Mouse (Mus musculus): ENCODE results near the gene Pla2g4c. TPM values are rescaled to one million over a fixed set of nuclear protein-coding genes. Genes with fewer than 3 reads are reported as not detected.
"Not testable (repeated sequence)": the region's sequence is repeated elsewhere in the genome, so short reads cannot be mapped to it uniquely, and the experiment has no call there.

Pla2g4c gene
- 1.1 and 1.7 TPM in 2 replicates for polyA plus RNA-seq (2015; fragmentation: Nextera tagmentation; extraction: Ambion mirVana)

- no peaks in the 10 kb centered on the region for H3K36me3 ChIP-seq (ENCODE audit: control insufficient read depth, insufficient read depth, low read length)
- WGBS: 69% methylated on average over 2 of the region's 2 CpGs
- H3K9me3 ChIP-seq (replicated peaks; ENCODE audit: control insufficient read depth, low read length): no peaks in the 10 kb centered on the region
- no peaks in the 10 kb centered on the region for H3K4me1 ChIP-seq (ENCODE audit: control insufficient read depth, insufficient read depth, low read length)
- no peak for ATAC-seq (ENCODE audit: insufficient read depth, low FRiP score)
- no peak within 1 kb of the TSS for H3K4me3 ChIP-seq (replicated peaks; ENCODE audit: low read length)
- no peak within 1 kb of the TSS for H3K4me2 ChIP-seq (ENCODE audit: low read depth, low read length)
- H3K9ac ChIP-seq (ENCODE audit: low read length): no peak within 1 kb of the TSS
- no peak within 1 kb of the TSS for H3K27ac ChIP-seq (ENCODE audit: low read length)
- H3K27me3 ChIP-seq (ENCODE audit: control insufficient read depth, insufficient read depth, low read length): no peaks in the 10 kb centered on the region
Observed at GRCm38 (mm10) chr7:13324316-13324715, at the start of gene Pla2g4c. Gene Pla2g4c (plus strand): TSS chr7:13324655.

DNA sequence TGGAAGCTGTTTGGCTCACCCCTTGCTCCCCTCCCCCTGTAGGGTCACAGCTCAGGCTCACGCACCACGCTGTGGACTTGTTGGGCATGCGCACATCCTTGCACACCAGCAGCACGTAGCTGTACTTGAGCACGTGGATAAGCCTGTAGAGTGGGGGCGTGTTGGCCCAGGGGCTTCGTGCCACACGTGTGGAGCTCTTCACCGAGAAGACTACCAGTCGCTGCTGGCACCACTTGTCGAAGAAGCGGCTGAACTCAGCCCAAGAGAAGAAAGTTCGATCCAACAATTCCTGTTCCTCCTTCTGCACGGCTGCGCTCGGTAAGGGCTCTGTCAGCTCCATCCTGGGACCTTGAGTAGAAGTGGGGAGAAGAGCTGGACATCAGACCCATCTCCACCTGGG, 47.4 kb upstream of the Pla2g4c start, which contains the start of gene Lig1:
Lig1 (plus strand) TSS at position 203 of the 400 bp plus-strand sequence.
- H3K27ac ChIP-seq (ENCODE audit: low read length): peak within 1 kb of the TSS; percentile 60; the same call in 1 of the 2 replicates
- no peak for ATAC-seq (ENCODE audit: insufficient read depth, low FRiP score)
- H3K36me3 ChIP-seq (ENCODE audit: control insufficient read depth, insufficient read depth, low read length): peaks cover 20% of the 10 kb centered on the region
- peak within 1 kb of the TSS; percentile 60 for H3K4me3 ChIP-seq (replicated peaks; ENCODE audit: low read length)
- H3K9ac ChIP-seq (ENCODE audit: low read length): peak within 1 kb of the TSS; percentile 80
- H3K4me1 ChIP-seq (ENCODE audit: control insufficient read depth, insufficient read depth, low read length): peaks cover 6% of the 10 kb centered on the region; the same call in 1 of the 2 replicates
- peak within 1 kb of the TSS; percentile 85 for H3K4me2 ChIP-seq (ENCODE audit: low read depth, low read length)
- no peaks in the 10 kb centered on the region for H3K9me3 ChIP-seq (replicated peaks; ENCODE audit: control insufficient read depth, low read length)
- 98% methylated on average over 16 of the region's 16 CpGs for WGBS
- no peaks in the 10 kb centered on the region for H3K27me3 ChIP-seq (ENCODE audit: control insufficient read depth, insufficient read depth, low read length)

DNA sequence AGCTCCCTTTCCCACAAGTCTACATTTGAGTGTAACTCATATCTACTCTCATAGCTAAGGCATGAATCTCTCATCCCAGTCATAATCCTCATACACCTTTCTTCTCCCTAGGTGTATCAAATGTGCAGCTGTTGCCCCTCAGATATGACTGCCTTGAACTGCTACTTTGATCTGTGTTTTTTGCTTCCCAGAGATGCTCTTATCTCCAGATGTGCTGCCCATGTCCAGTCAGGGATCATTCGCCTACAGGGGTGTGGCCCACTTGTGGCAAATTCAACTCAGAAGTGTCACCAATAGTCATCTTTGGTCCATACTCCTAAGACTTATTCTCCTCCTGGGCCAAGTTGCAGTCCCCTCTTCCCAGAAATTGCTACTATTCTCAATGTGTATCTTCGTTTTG, 46.6 kb upstream of the Pla2g4c start:
- H3K27ac ChIP-seq (ENCODE audit: low read length): peak overlapping the region; percentile 60; the same call in 1 of the 2 replicates
- no peaks in the 10 kb centered on the region for H3K27me3 ChIP-seq (ENCODE audit: control insufficient read depth, insufficient read depth, low read length)
- peak overlapping the region; percentile 80 for H3K9ac ChIP-seq (ENCODE audit: low read length)
- peaks cover 6% of the 10 kb centered on the region; the same call in 1 of the 2 replicates for H3K4me1 ChIP-seq (ENCODE audit: control insufficient read depth, insufficient read depth, low read length)
- H3K4me2 ChIP-seq (ENCODE audit: low read depth, low read length): peak overlapping the region; percentile 85
- H3K36me3 ChIP-seq (ENCODE audit: control insufficient read depth, insufficient read depth, low read length): peaks cover 20% of the 10 kb centered on the region
- no peaks in the 10 kb centered on the region for H3K9me3 ChIP-seq (replicated peaks; ENCODE audit: control insufficient read depth, low read length)
- peak overlapping the region; percentile 60 for H3K4me3 ChIP-seq (replicated peaks; ENCODE audit: low read length)
- no peak for ATAC-seq (ENCODE audit: insufficient read depth, low FRiP score)
- WGBS: 30% methylated on average over 2 of the region's 2 CpGs

DNA sequence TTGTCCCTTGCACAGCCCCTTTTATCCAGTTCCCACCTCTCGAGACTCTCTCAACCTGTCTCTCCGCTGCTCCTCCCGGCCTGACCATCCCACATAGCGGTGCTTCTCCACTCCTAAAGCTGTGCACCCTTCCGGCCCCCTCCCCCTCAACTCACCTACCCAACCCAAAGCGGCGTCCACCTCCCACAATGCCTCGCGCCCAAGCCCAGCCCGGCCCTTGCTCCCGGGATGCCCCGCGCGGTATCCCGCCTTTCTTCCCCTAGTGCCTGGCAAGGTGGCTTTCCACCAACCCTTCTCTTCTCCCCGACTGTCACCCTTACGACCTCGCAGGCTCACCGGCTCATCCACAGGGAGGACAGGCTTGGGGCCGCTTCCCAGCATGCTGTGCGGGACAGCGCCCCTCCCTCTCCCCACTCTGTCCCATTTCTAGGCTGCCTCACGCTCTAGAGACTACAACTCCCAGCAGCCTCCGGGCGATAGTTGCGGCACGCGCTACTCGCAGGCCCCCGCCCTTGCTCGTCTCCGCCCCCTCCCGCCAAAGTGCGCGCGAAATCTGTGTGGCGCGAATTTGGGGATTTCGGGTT, 46.1 kb upstream of the Pla2g4c start, which contains the start of gene Zswim9:
Zswim9 (minus strand) TSS at position 414 of the 584 bp plus-strand sequence.
- H3K9ac ChIP-seq (ENCODE audit: low read length): peak within 1 kb of the TSS; percentile 80
- no peaks in the 10 kb centered on the region for H3K9me3 ChIP-seq (replicated peaks; ENCODE audit: control insufficient read depth, low read length)
- H3K4me1 ChIP-seq (ENCODE audit: control insufficient read depth, insufficient read depth, low read length): peaks cover 6% of the 10 kb centered on the region; the same call in 1 of the 2 replicates
- H3K27me3 ChIP-seq (ENCODE audit: control insufficient read depth, insufficient read depth, low read length): no peaks in the 10 kb centered on the region
- peak within 1 kb of the TSS; percentile 60 for H3K27ac ChIP-seq (ENCODE audit: low read length)
- H3K4me2 ChIP-seq (ENCODE audit: low read depth, low read length): peak within 1 kb of the TSS; percentile 85
- H3K36me3 ChIP-seq (ENCODE audit: control insufficient read depth, insufficient read depth, low read length): peaks cover 22% of the 10 kb centered on the region
- ATAC-seq (ENCODE audit: insufficient read depth, low FRiP score): peak; percentile 99
- peak within 1 kb of the TSS; percentile 60 for H3K4me3 ChIP-seq (replicated peaks; ENCODE audit: low read length)
- WGBS: under 1% methylated on average over 39 of the region's 39 CpGs

- H3K27ac ChIP-seq (ENCODE audit: low read length); H3K4me1 ChIP-seq (ENCODE audit: control insufficient read depth, insufficient read depth, low read length); H3K9me3 ChIP-seq (replicated peaks; ENCODE audit: control insufficient read depth, low read length); H3K27me3 ChIP-seq (ENCODE audit: control insufficient read depth, insufficient read depth, low read length): not testable (repeated sequence)
- H3K36me3 ChIP-seq (ENCODE audit: control insufficient read depth, insufficient read depth, low read length): peaks cover 22% of the 10 kb centered on the region
- WGBS: 0% methylated on average over 10 of the region's 29 CpGs
- H3K4me2 ChIP-seq (ENCODE audit: low read depth, low read length): peak overlapping the region; percentile 27; the same call in 1 of the 2 replicates
- peak overlapping the region; percentile 80 for H3K9ac ChIP-seq (ENCODE audit: low read length)
- H3K4me3 ChIP-seq (replicated peaks; ENCODE audit: low read length): peak overlapping the region; percentile 60
- peak; percentile 63 for ATAC-seq (ENCODE audit: insufficient read depth, low FRiP score)
Observed at GRCm38 (mm10) chr7:13278957-13279356, 45.5 kb upstream of the Pla2g4c start.

- Histone ChIP-seq H3K9me3 (replicated peaks; ENCODE audit: control insufficient read depth, low read length) (no peaks in the 10 kb centered on the region), H3K36me3 (ENCODE audit: control insufficient read depth, insufficient read depth, low read length) (peaks cover 14% of the 10 kb centered on the region; the same call in 1 of the 2 replicates), H3K27ac (ENCODE audit: low read length) (no peak overlapping the region), H3K9ac (ENCODE audit: low read length) (no peak overlapping the region), H3K27me3 (ENCODE audit: control insufficient read depth, insufficient read depth, low read length) (no peaks in the 10 kb centered on the region), H3K4me2 (ENCODE audit: low read depth, low read length) (no peak overlapping the region), H3K4me1 (ENCODE audit: control insufficient read depth, insufficient read depth, low read length) (no peaks in the 10 kb centered on the region), H3K4me3 (replicated peaks; ENCODE audit: low read length) (no peak overlapping the region)
- WGBS: 50% methylated on average over 5 of the region's 5 CpGs
- no peak for ATAC-seq (ENCODE audit: insufficient read depth, low FRiP score)
Observed at GRCm38 (mm10) chr7:13288621-13289020, 35.8 kb upstream of the Pla2g4c start.

DNA sequence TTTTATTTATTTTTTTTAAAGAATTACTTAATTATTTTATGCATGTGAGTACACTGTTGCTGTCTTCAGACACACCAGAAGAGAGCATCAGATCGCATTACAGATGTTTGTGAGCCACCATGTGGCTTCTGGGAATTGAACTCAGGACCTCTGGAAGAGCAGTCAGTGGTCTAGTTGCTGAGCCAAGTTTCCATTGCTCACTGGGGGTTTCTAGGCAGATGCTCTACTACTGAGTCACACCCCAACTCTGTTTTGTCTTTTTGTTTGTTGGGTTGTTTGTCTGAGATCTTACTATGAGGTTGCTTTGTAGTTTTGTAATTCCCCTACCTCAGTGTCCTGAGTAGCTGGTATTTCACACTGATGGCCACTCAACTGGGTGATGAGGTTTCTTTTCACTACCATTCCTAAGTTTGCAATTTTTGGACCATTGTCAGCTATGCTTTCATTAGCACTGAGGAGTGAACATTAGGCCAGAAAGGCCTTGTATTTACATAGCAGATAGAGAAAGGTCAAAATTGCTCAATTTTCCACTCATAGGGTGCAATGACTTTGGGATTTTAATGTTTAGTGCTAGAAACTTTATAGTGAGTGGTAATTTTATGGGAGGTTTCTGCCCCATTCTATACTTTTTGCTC, 34.3 kb upstream of the Pla2g4c start:
- no peak overlapping the region for H3K27ac ChIP-seq (ENCODE audit: low read length)
- H3K4me1 ChIP-seq (ENCODE audit: control insufficient read depth, insufficient read depth, low read length): no peaks in the 10 kb centered on the region
- 85% methylated on average over 1 of the region's 1 CpGs for WGBS
- H3K4me2 ChIP-seq (ENCODE audit: low read depth, low read length): no peak overlapping the region
- H3K36me3 ChIP-seq (ENCODE audit: control insufficient read depth, insufficient read depth, low read length): peaks cover 18% of the 10 kb centered on the region; the same call in 1 of the 2 replicates
- H3K4me3 ChIP-seq (replicated peaks; ENCODE audit: low read length): no peak overlapping the region
- H3K9ac ChIP-seq (ENCODE audit: low read length): no peak overlapping the region
- H3K27me3 ChIP-seq (ENCODE audit: control insufficient read depth, insufficient read depth, low read length): no peaks in the 10 kb centered on the region
- no peak for ATAC-seq (ENCODE audit: insufficient read depth, low FRiP score)
- no peaks in the 10 kb centered on the region for H3K9me3 ChIP-seq (replicated peaks; ENCODE audit: control insufficient read depth, low read length)

DNA sequence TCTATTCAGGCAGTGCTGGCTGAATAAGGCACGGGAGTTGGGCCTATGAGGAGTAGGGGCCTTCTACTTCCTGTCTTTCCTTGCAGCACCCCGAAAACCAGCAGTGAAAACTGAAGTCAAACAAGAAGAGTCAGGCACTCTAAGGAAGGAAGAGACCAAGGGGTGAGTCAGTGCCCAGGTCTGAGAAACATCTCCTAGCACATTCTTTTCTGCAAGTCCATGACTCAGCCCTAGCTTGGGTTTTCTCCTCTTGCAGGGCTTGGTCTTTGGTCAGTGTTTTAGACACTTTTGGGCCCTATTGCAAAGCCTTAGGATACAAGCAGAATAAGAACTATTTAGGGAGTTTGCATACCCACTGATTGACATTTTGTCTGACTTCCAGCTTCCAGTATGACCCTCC, 33.1 kb upstream of the Pla2g4c start:
- 85% methylated on average over 2 of the region's 2 CpGs for WGBS
- no peak for ATAC-seq (ENCODE audit: insufficient read depth, low FRiP score)

More for the DNA sequence above, 33.1 kb upstream of the Pla2g4c start:
- Histone ChIP-seq H3K36me3 (ENCODE audit: control insufficient read depth, insufficient read depth, low read length) (peaks cover 23% of the 10 kb centered on the region), H3K4me3 (replicated peaks; ENCODE audit: low read length) (no peak overlapping the region), H3K9me3 (replicated peaks; ENCODE audit: control insufficient read depth, low read length) (no peaks in the 10 kb centered on the region), H3K27ac (ENCODE audit: low read length) (no peak overlapping the region), H3K27me3 (ENCODE audit: control insufficient read depth, insufficient read depth, low read length) (no peaks in the 10 kb centered on the region), H3K4me2 (ENCODE audit: low read depth, low read length) (no peak overlapping the region), H3K4me1 (ENCODE audit: control insufficient read depth, insufficient read depth, low read length) (no peaks in the 10 kb centered on the region), H3K9ac (ENCODE audit: low read length) (no peak overlapping the region)

Data from stomach, embryonic 16.5 days (tissue).